Mouse (Mus musculus) stomach, postnatal 0 days (tissue): ENCODE results near the gene Hoxb9. TPM values are rescaled to one million over a fixed set of nuclear protein-coding genes. Genes with fewer than 3 reads are reported as not detected.
A peak's percentile ranks its signal among the peaks of the same experiment; 100 is the strongest.

Experiments used
- ATAC-seq: fragments of 200-750 bp; cut with Nextera tagmentation; 2 replicates; pipeline ENCODE4 v1.8.0; 2017; ENCODE audit not compliant: low FRiP score, low TSS enrichment
- DNase-seq: peaks from one replicate; pipeline ENCODE4 v3.0.0-alpha.2; 2016; ENCODE audit warnings: low spot score
- H3K27ac ChIP-seq: fragments of 300-500 bp; sonication (generic); replicated peaks from 2 replicates; pipeline ENCODE4 v1.5.1; 2014; ENCODE audit warnings: mild to moderate bottlenecking, control low read depth
- H3K27me3 ChIP-seq: fragments of 300-500 bp; sonication (generic); 2 replicates; pipeline ENCODE4 v1.6.1; 2014; ENCODE audit warnings: low read length; ENCODE audit not compliant: control insufficient read depth, insufficient read depth
- H3K36me3 ChIP-seq: fragments of 300-500 bp; sonication (generic); 2 replicates; pipeline ENCODE4 v1.6.1; 2014; ENCODE audit warnings: low read length, mixed read lengths; ENCODE audit not compliant: control insufficient read depth, insufficient read depth
- H3K4me1 ChIP-seq: fragments of 300-500 bp; sonication (generic); replicated peaks from 2 replicates; pipeline ENCODE4 v1.6.1; 2014; ENCODE audit warnings: antibody characterized with exemption; ENCODE audit not compliant: control insufficient read depth, insufficient read depth
- H3K4me2 ChIP-seq: fragments of 300-500 bp; sonication (generic); replicated peaks from 2 replicates; pipeline ENCODE4 v1.6.1; 2014; ENCODE audit warnings: low read depth, mild to moderate bottlenecking, control low read depth, moderate library complexity
- H3K4me3 ChIP-seq: fragments of 300-500 bp; sonication (generic); 2 replicates; pipeline ENCODE4 v1.5.1; 2014; ENCODE audit warnings: low read depth, low read length, control low read depth
- H3K9ac ChIP-seq: fragments of 300-500 bp; sonication (generic); 2 replicates; pipeline ENCODE4 v1.6.1; 2014; ENCODE audit warnings: mild to moderate bottlenecking, low read length, control low read depth, mixed read lengths
- H3K9me3 ChIP-seq: fragments of 300-500 bp; sonication (generic); 2 replicates; pipeline ENCODE4 v1.6.1; 2016; ENCODE audit warnings: low read length; ENCODE audit not compliant: control insufficient read depth
- CTCF ChIP-seq: IDR thresholded peaks from 2 replicates; pipeline ENCODE4 v1.5.1; 2016; ENCODE audit warnings: antibody characterized with exemption, low read depth, mild to moderate bottlenecking, moderate library complexity
- EP300 ChIP-seq: optimal IDR thresholded peaks from 2 replicates; pipeline ENCODE3; 2016; ENCODE audit warnings: antibody characterized with exemption
- WGBS: fragments of 180-500 bp; shearing (Covaris S2); extraction: QIAGEN DNeasy Blood & Tissue Kit; methylation state at CpG from one replicate; pipeline ENCODE4 v1.1.7; 2014; 5-methylcytosine and 5-hydroxymethylcytosine counted together
- polyA plus RNA-seq: library from polyadenylated mRNA; unstranded; fragments of >200 nt; fragmentation: Nextera tagmentation; extraction: Ambion mirVana; gene quantifications from 2 replicates; pipeline ENCODE4 v1.2.1, GENCODE M21; 2015

Gene Hoxb9
- polyA plus RNA-seq, 1 experiment from 2014 or later = 0.06 TPM

- H3K27me3 ChIP-seq = peaks cover 22% of the 10 kb centered on the region
- ATAC-seq = no peak; the same call in 1 of the 2 replicates
Observed at GRCm38 (mm10) chr11:96285771-96286738, 14.8 kb downstream of the Hoxb9 start, which contains the start of gene Hoxb7. TSS of gene Hoxb7 (plus strand) at chr11:96286623.

GRCm38 (mm10) chr11:96286739-96287385 is 15.6 kb downstream of the Hoxb9 start:
- DNase-seq (no peak), ATAC-seq (peak; percentile 16; the same call in 1 of the 2 replicates)
- 0 out of 2 replicates have a peak, but pooled peaks cover 2% of the 10 kb centered on the region for H3K4me1 ChIP-seq
- H3K27me3 ChIP-seq = peaks cover 22% of the 10 kb centered on the region
- peak overlapping the region; percentile 67 for H3K9ac ChIP-seq
- peak overlapping the region; percentile 88 for H3K27ac ChIP-seq
- no peaks in the 10 kb centered on the region for H3K36me3 ChIP-seq
- H3K9me3 ChIP-seq = no peaks in the 10 kb centered on the region
- H3K4me2 ChIP-seq = peak overlapping the region; percentile 68
- TF ChIP-seq CTCF (no peak), EP300 (no peak)
- peak overlapping the region; percentile 45 for H3K4me3 ChIP-seq
- WGBS = under 1% methylated on average over 55 of the region's 55 CpGs

More at GRCm38 (mm10) chr11:96285771-96286738, 14.8 kb downstream of the Hoxb9 start, which contains the start of gene Hoxb7:
- Histone ChIP-seq H3K4me3 (peak within 1 kb of the TSS; percentile 45), H3K4me2 (peak within 1 kb of the TSS; percentile 68), H3K9ac (peak within 1 kb of the TSS; percentile 67), H3K27ac (peak within 1 kb of the TSS; percentile 88), H3K36me3 (no peaks in the 10 kb centered on the region), H3K4me1 (0 out of 2 replicates have a peak, but pooled peaks cover 2% of the 10 kb centered on the region), H3K9me3 (no peaks in the 10 kb centered on the region)
- DNase-seq = no peak
- 1% methylated on average over 43 of the region's 43 CpGs for WGBS
- TF ChIP-seq CTCF (no peak), EP300 (no peak)

GRCm38 (mm10) chr11:96287411-96287810 is 16.2 kb downstream of the Hoxb9 start:
- TF ChIP-seq CTCF = no peak
- no peak for TF ChIP-seq EP300
- no peak for DNase-seq
- 9% methylated on average over 9 of the region's 9 CpGs for WGBS
- Histone ChIP-seq H3K4me3 (peak overlapping the region; percentile 45), H3K4me2 (peak overlapping the region; percentile 68), H3K27me3 (peaks cover 25% of the 10 kb centered on the region), H3K4me1 (0 out of 2 replicates have a peak, but pooled peaks cover 2% of the 10 kb centered on the region), H3K9ac (peak overlapping the region; percentile 67; the same call in 1 of the 2 replicates), H3K36me3 (no peaks in the 10 kb centered on the region), H3K9me3 (no peaks in the 10 kb centered on the region), H3K27ac (no peak overlapping the region)
- no peak for ATAC-seq

GRCm38 (mm10) chr11:96288455-96289221 is 17.4 kb downstream of the Hoxb9 start:
- Histone ChIP-seq H3K4me3 (no peak overlapping the region), H3K4me2 (no peak overlapping the region), H3K36me3 (no peaks in the 10 kb centered on the region), H3K9ac (no peak overlapping the region), H3K27ac (no peak overlapping the region), H3K9me3 (no peaks in the 10 kb centered on the region), H3K27me3 (peaks cover 29% of the 10 kb centered on the region), H3K4me1 (0 out of 2 replicates have a peak, but pooled peaks cover 2% of the 10 kb centered on the region)
- DNase-seq (no peak), ATAC-seq (no peak)
- TF ChIP-seq CTCF (no peak), EP300 (no peak)
- 59% methylated on average over 1 of the region's 1 CpGs for WGBS

- ATAC-seq = no peak
- WGBS = 35% methylated on average over 21 of the region's 21 CpGs
- TF ChIP-seq EP300 (no peak), CTCF (no peak)
- no peak overlapping the region for H3K4me3 ChIP-seq
- no peak overlapping the region for H3K9ac ChIP-seq
- peaks cover 27% of the 10 kb centered on the region for H3K27me3 ChIP-seq
- no peaks in the 10 kb centered on the region for H3K9me3 ChIP-seq
- no peak for DNase-seq
- H3K4me1 ChIP-seq = 0 out of 2 replicates have a peak, but pooled peaks cover 2% of the 10 kb centered on the region
- no peaks in the 10 kb centered on the region for H3K36me3 ChIP-seq
- H3K27ac ChIP-seq = no peak overlapping the region
- no peak overlapping the region for H3K4me2 ChIP-seq
Observed at GRCm38 (mm10) chr11:96289293-96289692, 18.0 kb downstream of the Hoxb9 start.
